In the genomic region with DNA sequence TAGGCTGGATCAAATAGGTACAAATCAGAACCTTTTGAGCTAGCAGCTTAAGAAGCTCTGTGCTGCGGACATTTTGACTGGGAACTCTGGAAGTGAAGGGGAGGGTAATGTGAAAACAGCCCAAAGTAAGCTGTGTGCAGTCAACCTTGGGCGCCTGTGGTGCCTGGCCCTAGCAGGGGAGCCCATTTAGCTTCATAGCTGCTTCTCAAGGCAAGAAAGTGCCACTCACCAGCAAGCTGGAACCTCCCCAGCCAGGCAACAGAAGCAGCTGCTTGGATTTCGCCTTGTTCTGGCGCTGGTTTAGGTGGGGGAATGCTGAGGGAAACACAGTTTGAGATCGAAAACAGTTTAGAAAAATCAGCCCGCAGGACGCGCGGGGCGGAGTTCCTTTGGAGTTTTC, we compare ENCODE assay signal across 9 mouse cellular contexts. TPM values are rescaled to one million over a fixed set of nuclear protein-coding genes. Genes with fewer than 3 reads are reported as not detected.
DNase-seq lines count a peak whose midpoint lies in the region; ATAC-seq lines count a peak whose summit lies in the region.
"Had no signal": no experiment of that assay in that cellular context is flagged by ENCODE, and none has a peak within 500 bp of the region (broad histone marks: within the 10 kb centered on the region; RNA-seq: fewer than 3 reads in every experiment).

No protein-coding gene starts in this region.

- H3K4me2 ChIP-seq in liver, embryonic 11.5 days: peak overlapping the region; percentile 24; the same call in 1 of the 2 replicates
- peak overlapping the region; percentile 45 for H3K4me2 ChIP-seq in embryonic facial prominence, embryonic 12.5 days (replicated peaks)
- H3K4me2 ChIP-seq in intestine, embryonic 14.5 days (ENCODE audit: low read length): peak overlapping the region; percentile 41
- peak overlapping the region; percentile 47 for H3K4me2 ChIP-seq in neural tube, embryonic 12.5 days (replicated peaks)

- H3K4me3 ChIP-seq in liver, embryonic 11.5 days (ENCODE audit: low read depth, low read length): no peak overlapping the region
- peak overlapping the region; percentile 23 for H3K4me3 ChIP-seq in embryonic facial prominence, embryonic 12.5 days
- H3K4me3 ChIP-seq in intestine, embryonic 14.5 days (ENCODE audit: low read depth, low read length): peak overlapping the region; percentile 16
- H3K4me3 ChIP-seq in neural tube, embryonic 12.5 days: peak overlapping the region; percentile 20; the same call in 1 of the 2 replicates

- DNase-seq in liver, embryonic 11.5 days (ENCODE audit: low spot score): no peak
- DNase-seq in liver: no peak
- DNase-seq in intestine, embryonic 14.5 days (ENCODE audit: low spot score): no peak
- DNase-seq in thymus, postnatal 4 days: no peak

- H3K9me3 ChIP-seq in liver, embryonic 11.5 days (ENCODE audit: control insufficient read depth, low read length): no peaks in the 10 kb centered on the region
- no peaks in the 10 kb centered on the region for H3K9me3 ChIP-seq in embryonic facial prominence, embryonic 12.5 days
- H3K9me3 ChIP-seq in intestine, embryonic 14.5 days (ENCODE audit: control insufficient read depth, low read length): no peaks in the 10 kb centered on the region
- no peaks in the 10 kb centered on the region for H3K9me3 ChIP-seq in neural tube, embryonic 12.5 days

- 11% methylated on average over 10 of the region's 10 CpGs for WGBS in liver, embryonic 11.5 days
- WGBS in embryonic facial prominence, embryonic 12.5 days: 18% methylated on average over 10 of the region's 10 CpGs
- WGBS in intestine, embryonic 14.5 days: 16% methylated on average over 10 of the region's 10 CpGs
- WGBS in neural tube, embryonic 12.5 days: 9% methylated on average over 10 of the region's 10 CpGs

- no peaks in the 10 kb centered on the region for H3K4me1 ChIP-seq in liver, embryonic 11.5 days (replicated peaks; ENCODE audit: control insufficient read depth, insufficient read depth, low read length)
- H3K4me1 ChIP-seq in embryonic facial prominence, embryonic 12.5 days: no peaks in the 10 kb centered on the region
- no peaks in the 10 kb centered on the region for H3K4me1 ChIP-seq in intestine, embryonic 14.5 days (replicated peaks; ENCODE audit: control insufficient read depth, insufficient read depth, low read length)
- H3K4me1 ChIP-seq in neural tube, embryonic 12.5 days: no peaks in the 10 kb centered on the region

- no peak overlapping the region for H3K9ac ChIP-seq in liver, embryonic 11.5 days (ENCODE audit: low read depth, low read length)
- H3K9ac ChIP-seq in embryonic facial prominence, embryonic 12.5 days: peak overlapping the region; percentile 19; the same call in 1 of the 2 replicates
- H3K9ac ChIP-seq in intestine, embryonic 14.5 days (ENCODE audit: low read length): no peak overlapping the region
- no peak overlapping the region for H3K9ac ChIP-seq in neural tube, embryonic 12.5 days

- H3K36me3 ChIP-seq in liver, embryonic 11.5 days (ENCODE audit: control insufficient read depth, insufficient read depth, low read length): no peaks in the 10 kb centered on the region
- no peaks in the 10 kb centered on the region for H3K36me3 ChIP-seq in embryonic facial prominence, embryonic 12.5 days
- no peaks in the 10 kb centered on the region for H3K36me3 ChIP-seq in intestine, embryonic 14.5 days (ENCODE audit: control insufficient read depth, insufficient read depth, low read length)
- H3K36me3 ChIP-seq in neural tube, embryonic 12.5 days: no peaks in the 10 kb centered on the region

- peaks cover 7% of the 10 kb centered on the region for H3K27me3 ChIP-seq in liver, embryonic 11.5 days (replicated peaks; ENCODE audit: control insufficient read depth, insufficient read depth, low read length)
- peaks cover 28% of the 10 kb centered on the region for H3K27me3 ChIP-seq in embryonic facial prominence, embryonic 12.5 days
- peaks cover 30% of the 10 kb centered on the region for H3K27me3 ChIP-seq in intestine, embryonic 14.5 days (replicated peaks; ENCODE audit: control insufficient read depth, insufficient read depth, low read length)
- peaks cover 16% of the 10 kb centered on the region; the same call in 1 of the 2 replicates for H3K27me3 ChIP-seq in neural tube, embryonic 12.5 days (replicated peaks)

- no peak for ATAC-seq in liver, embryonic 11.5 days (replicated peaks; ENCODE audit: low FRiP score)
- ATAC-seq in embryonic facial prominence, embryonic 12.5 days (ENCODE audit: insufficient number of reproducible peaks, insufficient read depth, low FRiP score, low TSS enrichment): no peak
- no peak for ATAC-seq in intestine, embryonic 14.5 days (replicated peaks; ENCODE audit: low FRiP score, low TSS enrichment, low read depth)
- no peak for ATAC-seq in neural tube, embryonic 12.5 days (ENCODE audit: low FRiP score, low read depth)
- no peak for ATAC-seq in granulocyte monocyte progenitor cell, adult 5-6 weeks (replicated peaks; ENCODE audit: poor library complexity, severe bottlenecking)
- ATAC-seq in erythroblast, adult 5-6 weeks (replicated peaks; ENCODE audit: low FRiP score, poor library complexity, severe bottlenecking): no peak

- H3K27ac ChIP-seq in liver, embryonic 11.5 days (ENCODE audit: low read depth, low read length): no peak overlapping the region
- 0 out of 2 replicates have a peak overlapping the region, but pooled peaks have one; percentile 11 for H3K27ac ChIP-seq in embryonic facial prominence, embryonic 12.5 days
- no peak overlapping the region for H3K27ac ChIP-seq in intestine, embryonic 14.5 days (ENCODE audit: low read depth)
- no peak overlapping the region for H3K27ac ChIP-seq in neural tube, embryonic 12.5 days

RNA-seq across cellular contexts. Expression of a gene that starts 11.4 kb away (rescaled TPM):
- 0.04 and 0.05 TPM in 2 replicates for polyA plus RNA-seq in liver, embryonic 11.5 days (2014; fragmentation: Nextera tagmentation; extraction: Ambion mirVana)
- polyA plus RNA-seq in embryonic facial prominence, embryonic 12.5 days (2016; fragmentation: Nextera tagmentation; extraction: Ambion mirVana): 9.3 and 13.9 TPM in 2 replicates
- not detected in 2 replicates for polyA plus RNA-seq in intestine, embryonic 14.5 days (2014; fragmentation: Nextera tagmentation; extraction: Ambion mirVana)
- 0.04 TPM in 1 of 2 replicates, not detected in the other for polyA plus RNA-seq in neural tube, embryonic 12.5 days (2016; fragmentation: Nextera tagmentation; extraction: Ambion mirVana)
- total RNA-seq in granulocyte monocyte progenitor cell, adult 5-6 weeks (2014; fragmentation: Nextera tagmentation): not detected in 2 replicates
- total RNA-seq in granulocyte monocyte progenitor cell, adult 5-6 weeks (2017): not detected in 2 replicates
- not detected in 2 replicates for total RNA-seq in erythroblast, adult 5-6 weeks (2015; ENCODE audit: low replicate concordance)
- total RNA-seq in erythroblast, adult 5-6 weeks (2017; ENCODE audit: low replicate concordance): not detected in 2 replicates
- total RNA-seq: layer of hippocampus, postnatal 14 days had no signal
